Mouse (Mus musculus) lung, postnatal 10 days (tissue): Measurements from ENCODE around the gene B230118H07Rik.

ENCODE experiments used
- DNase-seq: peaks from one replicate; pipeline ENCODE4 v3.0.0; 2021

The B230118H07Rik gene

GRCm38 (mm10) chr2:101649114-101649671 lies at the start of gene B230118H07Rik, which contains the start of gene Rag1:
Gene B230118H07Rik, minus strand, starts transcription at chr2:101649532.
Gene Rag1, minus strand, starts transcription at chr2:101649501.
- DNase-seq = no peak

GRCm38 (mm10) chr2:101695584-101695983 lies 46.3 kb upstream of the B230118H07Rik start:
- no peak for DNase-seq

GRCm38 (mm10) chr2:101693577-101694215 lies 44.4 kb upstream of the B230118H07Rik start:
- DNase-seq = peak; percentile 34

GRCm38 (mm10) chr2:101693043-101693442 lies 43.7 kb upstream of the B230118H07Rik start:
- no peak for DNase-seq

GRCm38 (mm10) chr2:101690252-101690827 lies 41.0 kb upstream of the B230118H07Rik start:
- peak; percentile 31 for DNase-seq

GRCm38 (mm10) chr2:101688011-101688410 lies 38.7 kb upstream of the B230118H07Rik start:
- no peak for DNase-seq

GRCm38 (mm10) chr2:101684421-101684820 lies 35.1 kb upstream of the B230118H07Rik start:
- DNase-seq = no peak

- DNase-seq = peak; percentile 36
These were observed 29.9 kb upstream of the B230118H07Rik start for GRCm38 (mm10) chr2:101679164-101679784.

GRCm38 (mm10) chr2:101678236-101679021 lies 29.1 kb upstream of the B230118H07Rik start, which contains the start of gene Traf6:
Gene Traf6, plus strand, starts transcription at chr2:101678429.
- peak; percentile 95 for DNase-seq

- DNase-seq = no peak
These were observed 24.2 kb upstream of the B230118H07Rik start for GRCm38 (mm10) chr2:101673547-101673946.

- DNase-seq = no peak
These were observed 19.4 kb upstream of the B230118H07Rik start for GRCm38 (mm10) chr2:101668751-101669150.

- no peak for DNase-seq
These were observed 16.4 kb upstream of the B230118H07Rik start for GRCm38 (mm10) chr2:101665703-101666092.

GRCm38 (mm10) chr2:101665058-101665702 lies 15.8 kb upstream of the B230118H07Rik start:
- DNase-seq = peak; percentile 86

- DNase-seq = no peak
These were observed 11.2 kb upstream of the B230118H07Rik start for GRCm38 (mm10) chr2:101660536-101660935.

GRCm38 (mm10) chr2:101652921-101653597 lies 3.7 kb upstream of the B230118H07Rik start:
- DNase-seq = peak; percentile 79

- DNase-seq = peak; percentile 3
These were observed 3.0 kb upstream of the B230118H07Rik start for GRCm38 (mm10) chr2:101652204-101652920.

GRCm38 (mm10) chr2:101650446-101650845 lies 1.1 kb upstream of the B230118H07Rik start:
- no peak for DNase-seq

GRCm38 (mm10) chr2:101648361-101648760 lies 971 bp downstream of the B230118H07Rik start:
- DNase-seq = no peak

- DNase-seq = no peak
These were observed 3.5 kb downstream of the B230118H07Rik start for GRCm38 (mm10) chr2:101645841-101646240.

GRCm38 (mm10) chr2:101639840-101640350 lies 9.4 kb downstream of the B230118H07Rik start:
- no peak for DNase-seq
